Comparison of ENCODE assay signal across 14 mouse cellular contexts in genomic region chr3:85126970-85127369, GRCm38 (mm10).
DNase-seq lines count a peak whose midpoint lies in the region; ATAC-seq and TF ChIP-seq lines count a peak whose summit lies in the region.
"Had no signal": no experiment of that assay in that cellular context is flagged by ENCODE, and none has a peak within 500 bp of the region (broad histone marks: within the 10 kb centered on the region; RNA-seq: fewer than 3 reads in every experiment).

No protein-coding gene starts in this region.

- no peaks in the 10 kb centered on the region for H3K36me3 ChIP-seq in splenic B cell, adult 2 months (ENCODE audit: control insufficient read depth, insufficient read depth, low read length, poor library complexity, severe bottlenecking)
- H3K36me3 ChIP-seq in liver, embryonic 11.5 days (ENCODE audit: control insufficient read depth, insufficient read depth, low read length), result no peaks in the 10 kb centered on the region
- H3K36me3 ChIP-seq in forebrain, embryonic 11.5 days (ENCODE audit: control insufficient read depth, insufficient read depth, low read length), result no peaks in the 10 kb centered on the region
- H3K36me3 ChIP-seq: lung, embryonic 15.5 days; midbrain, embryonic 13.5 days had no signal

- H3K9ac ChIP-seq in liver, embryonic 11.5 days (ENCODE audit: low read depth, low read length), result no peak overlapping the region
- no peak overlapping the region for H3K9ac ChIP-seq in forebrain, embryonic 11.5 days (ENCODE audit: low read length)
- H3K9ac ChIP-seq: lung, embryonic 15.5 days; midbrain, embryonic 13.5 days had no signal

- H3K4me3 ChIP-seq in left cerebral cortex, adult 2 months, result no peak overlapping the region
- no peak overlapping the region for H3K4me3 ChIP-seq in liver, embryonic 11.5 days (ENCODE audit: low read depth, low read length)
- no peak overlapping the region for H3K4me3 ChIP-seq in forebrain, embryonic 11.5 days (ENCODE audit: low read depth, low read length)
- H3K4me3 ChIP-seq in cerebellum, adult 2 months (replicated peaks; ENCODE audit: insufficient read depth, low read depth, low read length), result no peak overlapping the region
- H3K4me3 ChIP-seq: layer of hippocampus, adult 2 months; lung, embryonic 15.5 days; midbrain, embryonic 13.5 days had no signal

- no peak for TF ChIP-seq POLR2A in cerebellum, adult 2 months (IDR thresholded peaks at IDR 0.05; ENCODE audit: borderline replicate concordance, insufficient read depth, low read length)

- DNase-seq in spleen, postnatal 36 days (ENCODE audit: low spot score in 2 of 2), result peak; percentile 31 to 45
- no peak for DNase-seq in spleen, postnatal 14 days (ENCODE audit: low spot score in 2 of 2)
- DNase-seq in splenic B cell, adult 2 months (ENCODE audit: low read depth, low spot score), result peak; percentile 48
- DNase-seq in left cerebral cortex, adult 2 months (ENCODE audit: extremely low spot score in 1 of 2, low spot score in 2 of 2), result no peak
- no peak for DNase-seq in liver, embryonic 11.5 days (ENCODE audit: low spot score)
- DNase-seq in forebrain, embryonic 11.5 days (ENCODE audit: low spot score), result no peak
- DNase-seq in cerebellum, adult 2 months, result no peak
- DNase-seq: adrenal gland, adult 2 months; cerebellum, postnatal 10 days; heart, postnatal 14 days had no signal

- no peak for TF ChIP-seq CTCF in left cerebral cortex, adult 2 months (IDR thresholded peaks at IDR 0.05)
- no peak for TF ChIP-seq CTCF in cerebellum, adult 2 months (IDR thresholded peaks at IDR 0.05; ENCODE audit: borderline replicate concordance, insufficient read depth, low read depth, low read length)

- intact Hi-C loops in left cerebral cortex, adult 2 months (cut with DNase I), result no loop called here

- no peak overlapping the region for H3K4me2 ChIP-seq in liver, embryonic 11.5 days
- no peak overlapping the region for H3K4me2 ChIP-seq in forebrain, embryonic 11.5 days (ENCODE audit: low read depth, low read length, severe bottlenecking)
- H3K4me2 ChIP-seq: lung, embryonic 15.5 days; midbrain, embryonic 13.5 days had no signal

- H3K27me3 ChIP-seq in splenic B cell, adult 2 months (ENCODE audit: control insufficient read depth, insufficient read depth, low read length, poor library complexity, severe bottlenecking), result no peaks in the 10 kb centered on the region
- H3K27me3 ChIP-seq in liver, embryonic 11.5 days (replicated peaks; ENCODE audit: control insufficient read depth, insufficient read depth, low read length), result no peaks in the 10 kb centered on the region
- H3K27me3 ChIP-seq in forebrain, embryonic 11.5 days (ENCODE audit: control insufficient read depth, insufficient read depth, low read length), result no peaks in the 10 kb centered on the region
- H3K27me3 ChIP-seq in cerebellum, adult 2 months (ENCODE audit: control insufficient read depth, insufficient read depth, low read length), result no peaks in the 10 kb centered on the region
- H3K27me3 ChIP-seq: lung, embryonic 15.5 days; midbrain, embryonic 13.5 days had no signal

- WGBS in liver, embryonic 11.5 days, result 83% methylated on average over 7 of the region's 7 CpGs
- WGBS in forebrain, embryonic 11.5 days, result 89% methylated on average over 7 of the region's 7 CpGs
- 94% methylated on average over 7 of the region's 7 CpGs for WGBS in cerebellum, adult 2 months

- ATAC-seq in granulocyte monocyte progenitor cell, adult 5-6 weeks (replicated peaks; ENCODE audit: poor library complexity, severe bottlenecking), result peak; percentile 46
- no peak for ATAC-seq in liver, embryonic 11.5 days (replicated peaks; ENCODE audit: low FRiP score)
- ATAC-seq in forebrain, embryonic 11.5 days (replicated peaks; ENCODE audit: low FRiP score), result no peak
- ATAC-seq: midbrain, embryonic 13.5 days had no signal

- no peaks in the 10 kb centered on the region for H3K4me1 ChIP-seq in liver, embryonic 11.5 days (replicated peaks; ENCODE audit: control insufficient read depth, insufficient read depth, low read length)
- no peaks in the 10 kb centered on the region for H3K4me1 ChIP-seq in forebrain, embryonic 11.5 days (replicated peaks; ENCODE audit: control insufficient read depth, insufficient read depth, low read length)
- H3K4me1 ChIP-seq in cerebellum, adult 2 months (ENCODE audit: control insufficient read depth, insufficient read depth, low read length), result no peaks in the 10 kb centered on the region; the same call in 1 of the 2 replicates
- H3K4me1 ChIP-seq: lung, embryonic 15.5 days; midbrain, embryonic 13.5 days had no signal

- H3K9me3 ChIP-seq in liver, embryonic 11.5 days (ENCODE audit: control insufficient read depth, low read length), result no peaks in the 10 kb centered on the region
- H3K9me3 ChIP-seq in forebrain, embryonic 11.5 days (ENCODE audit: control insufficient read depth, low read length), result no peaks in the 10 kb centered on the region
- H3K9me3 ChIP-seq: lung, embryonic 15.5 days; midbrain, embryonic 13.5 days had no signal

- no peak overlapping the region for H3K27ac ChIP-seq in left cerebral cortex, adult 2 months
- no peak overlapping the region for H3K27ac ChIP-seq in liver, embryonic 11.5 days (ENCODE audit: low read depth, low read length)
- no peak overlapping the region for H3K27ac ChIP-seq in forebrain, embryonic 11.5 days (ENCODE audit: low read depth, low read length)
- no peak overlapping the region for H3K27ac ChIP-seq in cerebellum, adult 2 months (ENCODE audit: insufficient read depth, low read length)
- H3K27ac ChIP-seq: layer of hippocampus, adult 2 months; lung, embryonic 15.5 days; midbrain, embryonic 13.5 days had no signal

Comparison
In these comparisons a context has a peak if more than half of its experiments do, and no peak if none do; other contexts are left out.
1. DNase-seq: peak in spleen, postnatal 36 days (2 of 2) and splenic B cell, adult 2 months (single experiment); none in spleen, postnatal 14 days (0 of 2), left cerebral cortex, adult 2 months (0 of 2), liver, embryonic 11.5 days (single experiment), forebrain, embryonic 11.5 days (single experiment) and cerebellum, adult 2 months (0 of 2).